Mouse (Mus musculus) brain, embryonic 14.5 days (tissue): ENCODE measurements at regions not wholly inside any gene's neighbourhood (a gene's known extent, or its start where the extent isn't known, plus 50 kb on each side); places are given as distances from the start of the nearest gene placed in this dataset.

Experiments
- DNase-seq: peaks from one replicate; pipeline ENCODE4 v3.0.0-alpha.2; 2011; ENCODE audit warnings: low read depth
- CTCF ChIP-seq: fragments of 200-500 bp; IDR thresholded peaks from 2 replicates; pipeline ENCODE4 v1.5.1; 2012; ENCODE audit warnings: inconsistent platforms, mild to moderate bottlenecking, moderate library complexity, borderline replicate concordance; ENCODE audit not compliant: insufficient read depth, insufficient read length; ENCODE audit errors: extremely low read depth
- POLR2A ChIP-seq: fragments of 200-500 bp; IDR thresholded peaks from 2 replicates; pipeline ENCODE4 v1.6.1; 2012; ENCODE audit warnings: mild to moderate bottlenecking, inconsistent platforms, borderline replicate concordance; ENCODE audit not compliant: poor library complexity, insufficient read depth, insufficient read length, severe bottlenecking; ENCODE audit errors: extremely low read depth

- no peak for TF ChIP-seq CTCF
- TF ChIP-seq POLR2A, result no peak
These were observed 109.3 kb upstream of the Tapt1 start for GRCm38 (mm10) chr5:44335756-44336155.

GRCm38 (mm10) chr5:44319626-44320025 is 93.2 kb upstream of the Tapt1 start:
- TF ChIP-seq POLR2A, result no peak
- TF ChIP-seq CTCF, result no peak
- no peak for DNase-seq

More at GRCm38 (mm10) chr5:44335756-44336155, 109.3 kb upstream of the Tapt1 start:
- no peak for DNase-seq

- TF ChIP-seq POLR2A, result no peak
- DNase-seq, result peak; percentile 19
These were observed 80.5 kb upstream of the Tapt1 start for GRCm38 (mm10) chr5:44306769-44307557.

- peak; percentile 92 for DNase-seq
- TF ChIP-seq CTCF, result peak; percentile 82
- TF ChIP-seq POLR2A, result no peak
These were observed 77.7 kb upstream of the Tapt1 start for GRCm38 (mm10) chr5:44303886-44304855.

GRCm38 (mm10) chr5:44284384-44284783 is 58.0 kb upstream of the Tapt1 start:
- DNase-seq, result peak; percentile 89
- TF ChIP-seq CTCF (peak; percentile 94), POLR2A (no peak)
